Mouse (Mus musculus) liver, embryonic 15.5 days (tissue): Measurements from ENCODE around the gene 9930104L06Rik. TPM values are rescaled to one million over a fixed set of nuclear protein-coding genes. Genes with fewer than 3 reads are reported as not detected.

Experiments
- ATAC-seq: fragments of 200-750 bp; cut with Nextera tagmentation; 2 replicates; pipeline ENCODE4 v1.8.0; 2017; ENCODE audit warnings: moderate number of reproducible peaks, mild to moderate bottlenecking, moderate library complexity; ENCODE audit not compliant: insufficient read depth
- H3K27ac ChIP-seq: fragments of 300-500 bp; sonication (generic); replicated peaks from 2 replicates; pipeline ENCODE4 v1.5.1; 2015; ENCODE audit warnings: mild to moderate bottlenecking, inconsistent platforms
- H3K27me3 ChIP-seq: fragments of 300-500 bp; sonication (generic); 2 replicates; pipeline ENCODE4 v1.6.1; 2015; ENCODE audit warnings: mild to moderate bottlenecking, inconsistent platforms
- H3K36me3 ChIP-seq: fragments of 300-500 bp; sonication (generic); replicated peaks from 2 replicates; pipeline ENCODE4 v1.6.1; 2015; ENCODE audit warnings: moderate library complexity, mild to moderate bottlenecking, inconsistent platforms
- H3K4me1 ChIP-seq: fragments of 300-500 bp; sonication (generic); replicated peaks from 2 replicates; pipeline ENCODE4 v1.6.1; 2015; ENCODE audit warnings: inconsistent platforms
- H3K4me2 ChIP-seq: fragments of 300-500 bp; sonication (generic); 2 replicates; pipeline ENCODE4 v1.6.1; 2015; ENCODE audit warnings: moderate library complexity, mild to moderate bottlenecking, inconsistent platforms
- H3K4me3 ChIP-seq: fragments of 300-500 bp; sonication (generic); replicated peaks from 2 replicates; pipeline ENCODE4 v1.5.1; 2015; ENCODE audit warnings: mild to moderate bottlenecking, inconsistent platforms
- H3K9ac ChIP-seq: fragments of 300-500 bp; sonication (generic); 2 replicates; pipeline ENCODE4 v1.6.1; 2015; ENCODE audit warnings: moderate library complexity, mild to moderate bottlenecking, inconsistent platforms
- H3K9me3 ChIP-seq: fragments of 300-500 bp; sonication (generic); replicated peaks from 2 replicates; pipeline ENCODE4 v1.6.1; 2016; ENCODE audit warnings: inconsistent platforms
- WGBS: fragments of 180-500 bp; shearing (Covaris S2); methylation state at CpG from one replicate; pipeline ENCODE4 v1.1.7; 2015; ENCODE audit warnings: mixed read lengths; ENCODE audit not compliant: insufficient replicate concordance; 5-methylcytosine and 5-hydroxymethylcytosine counted together
- polyA plus RNA-seq: library from polyadenylated mRNA; unstranded; fragments of >200 nt; fragmentation: Nextera tagmentation; extraction: Ambion mirVana; gene quantifications from 2 replicates; pipeline ENCODE4 v1.2.1, GENCODE M21; 2015

Gene 9930104L06Rik
- polyA plus RNA-seq, 1 experiment from 2014 or later: 5.2 TPM

GRCm38 (mm10) chr4:124962576-124962975 lies 25.7 kb downstream of the 9930104L06Rik start:
- Histone ChIP-seq H3K27me3 (no peaks in the 10 kb centered on the region), H3K4me2 (no peak overlapping the region), H3K36me3 (no peaks in the 10 kb centered on the region), H3K4me3 (no peak overlapping the region), H3K27ac (no peak overlapping the region), H3K9me3 (no peaks in the 10 kb centered on the region), H3K4me1 (no peaks in the 10 kb centered on the region), H3K9ac (no peak overlapping the region)
- 59% methylated on average over 11 of the region's 11 CpGs for WGBS
- no peak for ATAC-seq

- Histone ChIP-seq H3K27me3 (no peaks in the 10 kb centered on the region), H3K9ac (no peak overlapping the region), H3K4me3 (no peak overlapping the region), H3K9me3 (no peaks in the 10 kb centered on the region), H3K4me1 (no peaks in the 10 kb centered on the region), H3K27ac (no peak overlapping the region), H3K4me2 (no peak overlapping the region), H3K36me3 (no peaks in the 10 kb centered on the region)
- ATAC-seq: no peak
- 40% methylated on average over 8 of the region's 8 CpGs for WGBS
Observed at GRCm38 (mm10) chr4:124964912-124965599, 28.2 kb downstream of the 9930104L06Rik start.

DNA sequence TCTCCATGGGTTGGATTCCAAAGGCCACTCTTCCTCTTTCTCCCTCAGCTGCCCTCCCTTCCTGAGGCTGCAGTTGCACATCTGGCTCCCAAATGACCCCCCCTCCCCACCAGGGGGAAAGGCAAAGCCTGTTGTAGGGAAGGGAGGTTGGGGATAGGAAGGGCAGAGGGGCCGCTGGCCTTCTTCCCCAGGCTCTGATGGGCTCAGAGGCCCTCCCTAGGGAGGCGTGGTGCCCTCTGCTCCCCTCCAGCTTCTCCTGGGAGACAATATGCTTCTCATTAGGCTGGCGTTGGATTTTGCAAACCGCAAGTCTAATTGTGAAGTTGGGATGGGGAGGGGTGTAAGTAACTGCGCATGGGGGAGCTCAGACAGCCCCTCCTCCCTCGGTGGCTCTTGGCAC lies 31.9 kb downstream of the 9930104L06Rik start:
- Histone ChIP-seq H3K9ac (no peak overlapping the region), H3K4me1 (no peaks in the 10 kb centered on the region), H3K4me3 (no peak overlapping the region), H3K36me3 (no peaks in the 10 kb centered on the region), H3K9me3 (no peaks in the 10 kb centered on the region), H3K27me3 (no peaks in the 10 kb centered on the region), H3K27ac (no peak overlapping the region), H3K4me2 (no peak overlapping the region)
- whole genome bisulfite sequencing: 47% methylated on average over 6 of the region's 6 CpGs
- ATAC-seq: no peak

DNA sequence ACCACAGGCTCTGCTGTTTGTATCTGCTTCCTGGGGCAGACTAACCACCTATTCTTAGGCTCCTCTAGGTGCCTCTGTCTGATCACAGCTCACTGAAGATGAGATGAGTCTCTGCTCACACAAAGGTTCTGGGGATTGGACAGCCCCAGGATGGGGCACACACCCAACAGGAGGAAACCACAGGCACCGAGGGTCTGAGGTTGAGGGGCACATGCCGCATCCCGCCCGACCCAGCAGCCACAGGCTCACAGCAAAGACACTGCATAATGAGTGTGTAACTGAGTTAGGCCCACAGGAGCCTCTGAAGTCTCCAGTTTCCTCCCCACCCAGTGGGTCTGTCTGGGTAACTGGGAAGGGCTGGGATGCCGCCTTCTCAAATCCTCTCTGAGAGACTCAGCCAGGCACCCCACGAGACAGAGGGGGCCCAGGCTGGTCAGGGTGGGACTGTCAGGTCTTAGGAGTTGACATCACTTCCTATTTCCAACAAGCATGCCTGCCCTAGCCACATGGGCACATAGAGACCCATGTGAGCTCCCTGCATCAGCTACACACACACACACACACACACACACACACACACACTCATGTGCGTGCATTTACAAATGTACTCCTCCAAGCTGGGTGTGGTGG lies 32.5 kb downstream of the 9930104L06Rik start:
- Histone ChIP-seq H3K4me1 (no peaks in the 10 kb centered on the region), H3K36me3 (no peaks in the 10 kb centered on the region), H3K9ac (no peak overlapping the region), H3K27ac (no peak overlapping the region), H3K27me3 (no peaks in the 10 kb centered on the region), H3K4me2 (no peak overlapping the region), H3K4me3 (no peak overlapping the region), H3K9me3 (no peaks in the 10 kb centered on the region)
- no peak for ATAC-seq
- 44% methylated on average over 7 of the region's 7 CpGs for WGBS

GRCm38 (mm10) chr4:124970194-124970593 lies 33.3 kb downstream of the 9930104L06Rik start:
- Histone ChIP-seq H3K27ac (no peak overlapping the region), H3K4me1 (no peaks in the 10 kb centered on the region), H3K9me3 (no peaks in the 10 kb centered on the region), H3K4me3 (no peak overlapping the region), H3K36me3 (no peaks in the 10 kb centered on the region), H3K4me2 (no peak overlapping the region), H3K9ac (no peak overlapping the region), H3K27me3 (no peaks in the 10 kb centered on the region)
- 57% methylated on average over 11 of the region's 11 CpGs for WGBS
- no peak for ATAC-seq

DNA sequence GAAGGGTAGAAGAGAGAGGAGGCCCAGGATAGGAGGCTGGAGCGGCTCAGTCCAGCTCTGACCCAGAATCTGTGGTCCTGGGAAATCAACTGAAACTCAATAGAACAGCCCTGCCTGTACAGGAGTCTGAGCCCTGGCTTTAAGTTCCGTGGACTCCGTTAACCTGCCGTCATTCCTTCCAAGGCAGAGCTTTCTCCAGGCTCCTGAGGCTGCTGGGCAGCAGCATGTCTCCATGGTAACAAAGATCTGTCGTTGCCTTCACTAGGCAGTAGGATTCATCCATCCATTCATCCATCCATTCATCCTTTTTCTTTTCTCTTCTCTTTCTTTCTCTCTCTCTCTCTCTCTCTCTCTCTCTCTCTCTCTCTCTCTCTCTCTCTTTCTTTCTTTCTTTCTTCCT lies 33.8 kb downstream of the 9930104L06Rik start:
- ATAC-seq: no peak
- H3K36me3 ChIP-seq: no peaks in the 10 kb centered on the region
- 57% methylated on average over 5 of the region's 5 CpGs for WGBS

DNA sequence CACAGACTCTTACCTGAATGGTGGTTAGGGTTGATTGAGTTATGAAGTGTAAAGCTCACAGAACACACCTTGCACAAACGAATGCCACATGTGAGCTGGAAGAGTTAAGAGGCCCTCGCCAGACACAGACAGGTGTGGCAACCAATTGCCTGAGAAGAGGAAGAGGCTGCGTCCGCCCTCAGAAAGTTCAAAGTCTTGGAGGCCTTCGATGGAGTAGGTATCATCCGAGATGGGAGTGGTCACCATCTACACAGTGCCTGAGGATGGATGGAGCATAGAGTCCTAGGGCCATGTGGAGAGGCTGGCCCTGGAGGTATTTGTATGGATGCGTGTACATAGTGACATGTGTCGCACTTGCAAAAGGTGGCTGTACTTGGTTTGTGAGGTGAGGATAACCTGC lies 34.2 kb downstream of the 9930104L06Rik start:
- no peak for ATAC-seq
- Histone ChIP-seq H3K4me3 (no peak overlapping the region), H3K27ac (no peak overlapping the region), H3K4me1 (no peaks in the 10 kb centered on the region), H3K4me2 (no peak overlapping the region), H3K9me3 (no peaks in the 10 kb centered on the region), H3K36me3 (no peaks in the 10 kb centered on the region), H3K9ac (no peak overlapping the region), H3K27me3 (no peaks in the 10 kb centered on the region)
- WGBS: 59% methylated on average over 8 of the region's 8 CpGs

More for the DNA sequence above, 33.8 kb downstream of the 9930104L06Rik start:
- H3K4me3 ChIP-seq: no peak overlapping the region
- H3K4me2 ChIP-seq: no peak overlapping the region
- no peaks in the 10 kb centered on the region for H3K4me1 ChIP-seq
- no peak overlapping the region for H3K27ac ChIP-seq
- no peak overlapping the region for H3K9ac ChIP-seq
- no peaks in the 10 kb centered on the region for H3K9me3 ChIP-seq
- no peaks in the 10 kb centered on the region for H3K27me3 ChIP-seq

GRCm38 (mm10) chr4:124972316-124972715 lies 35.5 kb downstream of the 9930104L06Rik start:
- H3K27me3 ChIP-seq: no peaks in the 10 kb centered on the region
- H3K9ac ChIP-seq: no peak overlapping the region
- H3K4me2 ChIP-seq: no peak overlapping the region
- no peaks in the 10 kb centered on the region for H3K9me3 ChIP-seq
- no peaks in the 10 kb centered on the region for H3K36me3 ChIP-seq
- H3K4me3 ChIP-seq: no peak overlapping the region
- no peak for ATAC-seq
- H3K27ac ChIP-seq: no peak overlapping the region
- no peaks in the 10 kb centered on the region for H3K4me1 ChIP-seq
- 52% methylated on average over 9 of the region's 9 CpGs for WGBS

DNA sequence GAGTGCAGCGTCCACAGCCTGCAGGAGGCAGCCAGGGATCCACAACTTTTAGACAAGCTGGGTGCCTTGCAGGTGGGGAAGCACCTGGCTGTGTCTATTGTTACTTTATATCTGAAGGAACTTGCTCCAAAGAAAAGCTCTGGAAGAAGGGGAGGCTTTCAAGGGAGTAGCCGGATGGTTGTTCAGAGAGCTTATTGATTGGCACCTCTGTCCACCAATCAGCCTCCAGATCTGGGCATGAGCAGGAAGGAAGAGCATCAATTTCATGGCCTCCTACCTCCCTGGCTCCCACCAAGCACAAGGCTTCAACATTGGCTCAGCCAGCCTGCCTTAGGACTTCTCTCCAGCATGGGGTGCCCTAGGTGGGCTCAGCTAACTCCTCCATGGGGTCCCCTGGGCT lies 36.4 kb downstream of the 9930104L06Rik start:
- WGBS: 52% methylated on average over 2 of the region's 2 CpGs
- no peaks in the 10 kb centered on the region for H3K9me3 ChIP-seq
- H3K36me3 ChIP-seq: no peaks in the 10 kb centered on the region
- no peaks in the 10 kb centered on the region for H3K4me1 ChIP-seq
- H3K4me3 ChIP-seq: no peak overlapping the region
- H3K27ac ChIP-seq: no peak overlapping the region
- H3K9ac ChIP-seq: no peak overlapping the region
- no peaks in the 10 kb centered on the region for H3K27me3 ChIP-seq
- ATAC-seq: no peak
- H3K4me2 ChIP-seq: no peak overlapping the region

DNA sequence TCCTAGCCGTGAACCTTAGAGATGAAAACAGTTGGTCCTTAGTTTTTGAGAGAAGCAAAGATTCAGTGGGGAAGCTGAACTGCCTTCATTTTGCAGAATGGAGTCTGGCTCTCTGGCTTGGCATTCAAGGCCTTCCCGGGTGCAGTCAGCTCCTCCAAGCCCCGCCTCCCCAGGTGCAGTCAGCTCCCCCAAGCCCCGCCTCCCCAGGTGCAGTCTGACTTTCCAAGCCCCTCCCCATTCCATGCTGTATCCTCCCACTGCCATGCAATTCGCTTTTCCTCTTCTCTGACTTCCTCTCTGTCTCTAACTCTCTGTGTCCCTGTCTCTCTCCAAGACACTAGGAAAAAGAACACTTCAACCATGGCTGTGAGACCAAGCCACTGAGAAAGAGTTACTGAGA lies 41.4 kb downstream of the 9930104L06Rik start:
- ATAC-seq: no peak
- Histone ChIP-seq H3K9me3 (no peaks in the 10 kb centered on the region), H3K4me3 (no peak overlapping the region), H3K4me2 (no peak overlapping the region), H3K4me1 (no peaks in the 10 kb centered on the region), H3K36me3 (no peaks in the 10 kb centered on the region), H3K27me3 (peaks cover 26% of the 10 kb centered on the region), H3K27ac (no peak overlapping the region), H3K9ac (no peak overlapping the region)
- WGBS: 17% methylated on average over 5 of the region's 5 CpGs

GRCm38 (mm10) chr4:124983893-124984526 lies 47.2 kb downstream of the 9930104L06Rik start:
- no peak for ATAC-seq

More at GRCm38 (mm10) chr4:124983893-124984526, 47.2 kb downstream of the 9930104L06Rik start:
- WGBS: 13% methylated on average over 9 of the region's 9 CpGs
- peaks cover 81% of the 10 kb centered on the region for H3K27me3 ChIP-seq
- no peak overlapping the region for H3K9ac ChIP-seq
- no peaks in the 10 kb centered on the region for H3K9me3 ChIP-seq
- no peak overlapping the region for H3K4me2 ChIP-seq
- H3K4me1 ChIP-seq: peaks cover 10% of the 10 kb centered on the region; the same call in 1 of the 2 replicates
- H3K4me3 ChIP-seq: no peak overlapping the region
- no peaks in the 10 kb centered on the region for H3K36me3 ChIP-seq
- no peak overlapping the region for H3K27ac ChIP-seq
